Comparison of ENCODE assay signal across 26 mouse cellular contexts in the genomic region with DNA sequence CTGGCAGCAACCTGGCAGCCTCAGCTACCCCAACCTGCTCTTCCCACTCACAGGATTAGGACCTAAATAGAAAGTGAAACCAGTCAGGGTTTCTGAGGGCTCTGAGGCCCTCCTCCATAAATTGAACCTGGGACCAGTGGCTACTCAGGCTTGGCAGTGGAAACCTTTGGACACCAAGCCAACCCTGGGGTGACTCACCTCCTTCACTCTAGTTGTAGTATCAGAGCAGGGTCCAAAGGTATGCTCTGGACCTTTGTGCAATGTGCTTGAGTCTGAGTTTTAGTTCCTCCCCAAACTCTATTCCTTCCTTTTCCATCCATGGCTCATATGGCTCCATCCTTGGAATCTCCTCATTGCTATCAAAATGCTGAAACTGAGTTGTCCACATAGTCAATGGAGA. TPM values are rescaled to one million over a fixed set of nuclear protein-coding genes. Genes with fewer than 3 reads are reported as not detected.
"Had no signal": no experiment of that assay in that cellular context is flagged by ENCODE, and none has a peak within 500 bp of the region (broad histone marks: within the 10 kb centered on the region; RNA-seq: fewer than 3 reads in every experiment).

No protein-coding gene starts in this region.

- DNase-seq: lung, adult 18-20 months; lung, postnatal 10 days; lung, postnatal 4 days; midbrain, embryonic 14.5 days; retina, postnatal 1 day; right cerebral cortex, adult 18-20 months; right cerebral cortex, postnatal 25 days; right cerebral cortex, postnatal 4 days; spleen, adult 18-20 months; thymus, adult 18-20 months; thymus, postnatal 14 days; thymus, postnatal 36 days had no signal

- H3K27me3 ChIP-seq: midbrain, embryonic 12.5 days; neural tube, embryonic 13.5 days; neural tube, embryonic 15.5 days had no signal

- H3K9ac ChIP-seq: lung, embryonic 14.5 days; midbrain, embryonic 12.5 days; neural tube, embryonic 13.5 days; neural tube, embryonic 15.5 days had no signal

- H3K4me3 ChIP-seq: midbrain, embryonic 10.5 days; midbrain, embryonic 12.5 days; myocyte; neural tube, embryonic 13.5 days; neural tube, embryonic 15.5 days had no signal

- H3K36me3 ChIP-seq: midbrain, embryonic 10.5 days; midbrain, embryonic 12.5 days; neural tube, embryonic 13.5 days; neural tube, embryonic 15.5 days had no signal

- H3K9me3 ChIP-seq: midbrain, embryonic 12.5 days; neural tube, embryonic 13.5 days; neural tube, embryonic 15.5 days had no signal

- H3K4me1 ChIP-seq: midbrain, embryonic 10.5 days; midbrain, embryonic 12.5 days; neural tube, embryonic 13.5 days; neural tube, embryonic 15.5 days had no signal

- H3K27ac ChIP-seq: midbrain, embryonic 10.5 days; midbrain, embryonic 12.5 days; neural tube, embryonic 13.5 days; neural tube, embryonic 15.5 days had no signal

- ATAC-seq: midbrain, embryonic 16.5 days had no signal

- H3K4me2 ChIP-seq: lung, embryonic 14.5 days; midbrain, embryonic 12.5 days; neural tube, embryonic 13.5 days; neural tube, embryonic 15.5 days had no signal

RNA-seq across cellular contexts. Expression of a gene that starts 14.4 kb away (rescaled TPM):
- total RNA-seq: megakaryocyte-erythroid progenitor cell, adult 5-6 weeks had no signal
- polyA plus RNA-seq: liver, embryonic 16.5 days; lung, embryonic 14.5 days; lung, embryonic 16.5 days; midbrain, embryonic 10.5 days; midbrain, embryonic 12.5 days; midbrain, embryonic 14.5 days; midbrain, embryonic 16.5 days; myocyte; neural tube, embryonic 11.5 days; neural tube, embryonic 13.5 days; neural tube, embryonic 15.5 days; small intestine, adult 2 months; stomach, embryonic 14.5 days; thymus, postnatal 0 days had no signal

RNA-seq across cellular contexts. Expression of a gene that starts 23.2 kb away (rescaled TPM):
- total RNA-seq: megakaryocyte-erythroid progenitor cell, adult 5-6 weeks had no signal
- polyA plus RNA-seq: liver, embryonic 16.5 days; lung, embryonic 14.5 days; lung, embryonic 16.5 days; midbrain, embryonic 10.5 days; midbrain, embryonic 12.5 days; midbrain, embryonic 14.5 days; midbrain, embryonic 16.5 days; myocyte; neural tube, embryonic 11.5 days; neural tube, embryonic 13.5 days; neural tube, embryonic 15.5 days; small intestine, adult 2 months; stomach, embryonic 14.5 days; thymus, postnatal 0 days had no signal

RNA-seq across cellular contexts. Expression of a gene that starts 31.9 kb away (rescaled TPM):
- total RNA-seq: megakaryocyte-erythroid progenitor cell, adult 5-6 weeks had no signal
- polyA plus RNA-seq: liver, embryonic 16.5 days; lung, embryonic 14.5 days; lung, embryonic 16.5 days; midbrain, embryonic 10.5 days; midbrain, embryonic 12.5 days; midbrain, embryonic 14.5 days; midbrain, embryonic 16.5 days; myocyte; neural tube, embryonic 11.5 days; neural tube, embryonic 13.5 days; neural tube, embryonic 15.5 days; small intestine, adult 2 months; stomach, embryonic 14.5 days; thymus, postnatal 0 days had no signal

RNA-seq across cellular contexts. Expression of a gene that starts 34.5 kb away (rescaled TPM):
- total RNA-seq: megakaryocyte-erythroid progenitor cell, adult 5-6 weeks had no signal
- polyA plus RNA-seq: liver, embryonic 16.5 days; lung, embryonic 14.5 days; lung, embryonic 16.5 days; midbrain, embryonic 10.5 days; midbrain, embryonic 12.5 days; midbrain, embryonic 14.5 days; midbrain, embryonic 16.5 days; myocyte; neural tube, embryonic 11.5 days; neural tube, embryonic 13.5 days; neural tube, embryonic 15.5 days; small intestine, adult 2 months; stomach, embryonic 14.5 days; thymus, postnatal 0 days had no signal

RNA-seq across cellular contexts. Expression of a gene that starts 45.3 kb away (rescaled TPM):
- total RNA-seq: megakaryocyte-erythroid progenitor cell, adult 5-6 weeks had no signal
- polyA plus RNA-seq: liver, embryonic 16.5 days; lung, embryonic 14.5 days; lung, embryonic 16.5 days; midbrain, embryonic 10.5 days; midbrain, embryonic 12.5 days; midbrain, embryonic 14.5 days; midbrain, embryonic 16.5 days; myocyte; neural tube, embryonic 11.5 days; neural tube, embryonic 13.5 days; neural tube, embryonic 15.5 days; small intestine, adult 2 months; stomach, embryonic 14.5 days had no signal
